Mouse (Mus musculus): Measurements from ENCODE around the gene Atg9a.

Gene Atg9a

DNA sequence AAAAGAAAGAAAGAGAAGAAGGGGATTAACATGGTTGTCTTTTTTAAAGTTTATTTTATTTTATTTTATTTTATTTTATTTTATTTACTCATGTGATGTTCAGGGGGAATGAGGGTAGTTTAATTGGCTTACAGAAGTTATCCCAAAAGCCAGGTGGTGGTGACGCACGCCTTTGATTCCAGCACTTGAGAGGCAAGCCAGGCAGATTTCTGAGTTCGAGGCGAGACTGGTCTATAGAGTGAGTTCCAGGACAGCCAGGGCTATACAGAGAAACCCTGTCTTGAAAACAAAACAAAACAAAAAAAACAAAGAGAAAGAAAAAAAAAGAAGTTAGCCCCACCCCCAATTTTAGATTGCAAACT, 31.8 kb downstream of the Atg9a start:
- no peak for DNase-seq

DNA sequence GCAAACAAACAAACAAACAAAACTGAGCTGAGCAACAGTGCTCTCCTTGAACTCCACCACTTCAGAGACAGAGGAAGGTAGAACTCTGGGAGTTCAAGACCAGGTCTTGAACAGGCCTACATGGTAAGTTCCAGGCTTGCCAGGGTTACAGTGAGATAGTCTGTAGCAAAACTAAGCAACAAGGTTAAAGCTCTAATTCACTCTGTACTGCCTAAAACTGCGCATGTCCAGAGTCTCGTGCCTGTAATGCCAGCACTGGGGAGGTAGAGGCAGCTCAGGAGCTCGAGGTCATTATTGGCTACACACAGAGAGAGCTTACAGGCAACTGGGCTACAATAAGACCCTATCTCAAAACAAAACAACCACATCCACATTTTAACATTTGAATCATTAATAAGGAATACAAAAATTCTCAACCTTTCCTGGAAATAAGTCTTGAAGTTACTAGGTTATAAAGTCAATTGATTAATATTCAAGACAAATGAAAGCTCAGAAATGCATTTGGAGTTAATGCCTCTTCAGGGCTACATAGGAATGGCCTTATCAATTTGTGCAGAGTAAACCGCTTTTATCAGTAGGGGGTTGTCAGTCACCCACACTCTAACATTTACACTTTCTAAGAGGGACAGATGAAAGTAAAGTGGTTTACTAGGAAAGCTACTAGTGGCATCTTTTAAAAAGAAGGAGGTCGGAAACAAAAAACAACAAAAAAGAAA, 32.3 kb downstream of the Atg9a start:
- no peak for DNase-seq

DNA sequence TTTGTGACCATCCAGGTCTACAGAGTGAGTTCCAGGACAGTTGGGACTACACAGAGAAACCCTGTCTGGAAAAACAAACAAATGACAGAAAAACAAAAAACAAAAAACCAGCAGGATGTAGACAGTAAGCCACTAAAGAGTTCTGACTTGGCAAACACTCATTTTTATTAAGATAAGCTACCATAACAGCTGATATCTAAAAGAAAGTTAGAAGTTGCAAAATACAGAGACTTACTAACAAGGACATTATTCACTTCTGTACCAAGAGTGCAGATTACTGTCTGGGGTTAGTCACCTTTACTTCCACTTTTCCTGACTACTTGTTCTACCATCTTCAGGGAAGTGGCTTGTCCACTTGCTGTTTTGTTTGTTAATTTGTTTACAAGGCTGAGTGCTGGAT, 33.0 kb downstream of the Atg9a start:
- no peak for DNase-seq

GRCm38 (mm10) chr1:75155837-75156236, 36.2 kb downstream of the Atg9a start:
- no peak for DNase-seq

- DNase-seq = no peak
Measured at GRCm38 (mm10) chr1:75148727-75149126, 43.3 kb downstream of the Atg9a start.

DNA sequence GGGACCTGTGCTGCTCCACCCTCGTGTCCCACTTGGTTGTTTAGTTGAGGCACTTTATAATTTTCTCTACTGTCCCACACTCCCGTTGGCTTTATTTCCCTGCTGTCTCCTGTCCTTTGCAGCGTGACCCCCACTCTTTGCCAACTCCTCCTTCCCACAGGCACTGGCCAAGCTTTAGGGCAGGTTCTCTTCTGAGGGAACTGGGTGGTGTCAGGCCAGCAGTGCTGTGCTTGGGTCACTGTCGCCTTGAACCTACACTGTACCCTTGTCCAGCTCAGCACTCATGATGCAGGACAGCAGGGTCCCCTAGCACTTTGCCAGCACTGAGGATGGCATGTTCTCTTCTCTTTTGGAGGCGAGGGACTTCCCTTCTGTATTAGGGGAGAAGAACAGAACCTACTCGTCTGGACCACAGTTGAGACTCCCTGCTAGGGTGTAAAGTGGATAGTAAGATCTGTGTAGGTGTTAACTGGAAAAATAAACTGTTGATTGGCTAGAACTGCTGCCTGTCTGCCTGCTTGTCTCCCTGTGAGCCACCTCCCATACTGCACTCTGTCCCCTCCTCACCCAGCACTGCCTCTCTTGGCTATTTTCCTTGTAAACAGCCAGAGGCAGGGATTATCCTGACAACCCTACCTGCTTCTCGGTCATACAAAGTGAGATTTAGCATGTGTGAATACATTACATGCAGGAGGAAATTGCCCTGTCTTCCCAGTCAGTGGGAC, 44.4 kb downstream of the Atg9a start:
- no peak for DNase-seq

DNA sequence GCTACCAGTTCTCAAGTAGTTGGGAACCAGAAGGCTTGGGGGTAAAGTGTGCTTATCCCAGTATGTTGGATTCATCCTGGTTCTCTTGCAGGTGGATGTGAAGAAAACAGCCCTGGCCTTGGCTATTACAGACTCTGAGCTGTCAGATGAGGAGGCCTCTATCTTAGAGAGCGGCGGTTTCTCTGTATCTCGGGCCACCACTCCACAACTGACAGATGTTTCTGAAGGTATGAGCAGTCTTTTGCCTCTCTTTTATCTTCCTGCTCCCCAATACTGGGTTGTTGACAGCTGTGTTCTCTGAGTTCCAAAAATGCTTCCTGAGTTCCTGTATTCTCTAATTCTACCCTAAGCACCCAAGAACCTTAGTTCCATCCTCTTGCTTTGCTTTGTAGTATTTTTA, 46.4 kb downstream of the Atg9a start:
- no peak for DNase-seq

- DNase-seq = peak; percentile 97
Measured at GRCm38 (mm10) chr1:75142301-75143261, 49.4 kb downstream of the Atg9a start, which contains the start of the genes Cnppd1 and Retreg2. Cnppd1 (minus strand) TSS chr1:75142711. Retreg2 (plus strand) TSS chr1:75142778.

- DNase-seq = peak; percentile 80
Measured at GRCm38 (mm10) chr1:75141486-75142190, 50.4 kb downstream of the Atg9a start.

DNA sequence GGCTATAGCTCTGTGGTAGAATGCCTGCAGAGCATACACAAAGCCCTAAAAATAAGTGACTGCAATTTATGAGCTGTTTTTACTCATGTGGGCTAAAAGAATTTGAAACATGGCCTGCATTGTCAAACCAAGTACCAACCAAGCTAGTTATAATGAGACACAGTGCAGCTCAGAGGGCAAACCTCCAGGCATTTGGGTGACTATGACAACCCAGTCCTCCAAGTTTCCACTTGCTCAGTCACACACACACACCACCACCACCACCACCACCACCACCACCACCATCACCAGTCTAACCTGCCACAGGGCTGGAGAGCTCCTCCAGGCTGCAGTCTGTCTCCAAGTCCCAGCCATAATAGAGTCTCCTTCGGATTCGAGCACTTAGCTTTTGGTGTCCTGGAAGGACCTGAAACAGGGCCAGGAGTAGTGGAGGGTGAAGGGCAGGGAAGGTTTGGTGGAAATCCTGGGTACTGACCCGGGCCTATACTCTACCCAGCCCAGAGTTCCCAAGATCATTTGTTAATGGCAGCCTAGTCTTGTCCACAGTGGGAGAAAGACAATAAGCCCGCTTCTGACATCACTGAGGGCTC, 51.3 kb downstream of the Atg9a start:
- DNase-seq = peak; percentile 16

DNA sequence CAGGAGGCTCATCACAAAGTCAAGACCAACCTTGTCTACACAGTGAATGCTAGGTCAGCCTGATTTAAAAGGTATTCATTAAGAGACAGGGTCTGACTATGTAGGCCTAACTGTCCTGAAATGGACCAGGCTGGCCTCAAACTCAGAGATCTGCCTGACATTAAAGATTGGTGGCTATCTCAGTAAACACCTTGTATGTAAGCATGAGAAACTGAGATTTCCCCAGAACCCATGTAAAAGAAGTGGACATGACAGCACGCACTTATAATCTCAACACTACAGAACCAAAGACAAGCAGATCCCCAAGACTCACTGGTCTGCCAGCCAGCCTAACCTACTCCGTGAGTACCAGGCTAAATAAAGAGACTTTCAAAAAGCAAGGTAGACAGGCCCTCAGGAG, 53.5 kb downstream of the Atg9a start:
- no peak for DNase-seq

- no peak for DNase-seq
Measured at GRCm38 (mm10) chr1:75136730-75137129, 55.3 kb downstream of the Atg9a start.

DNA sequence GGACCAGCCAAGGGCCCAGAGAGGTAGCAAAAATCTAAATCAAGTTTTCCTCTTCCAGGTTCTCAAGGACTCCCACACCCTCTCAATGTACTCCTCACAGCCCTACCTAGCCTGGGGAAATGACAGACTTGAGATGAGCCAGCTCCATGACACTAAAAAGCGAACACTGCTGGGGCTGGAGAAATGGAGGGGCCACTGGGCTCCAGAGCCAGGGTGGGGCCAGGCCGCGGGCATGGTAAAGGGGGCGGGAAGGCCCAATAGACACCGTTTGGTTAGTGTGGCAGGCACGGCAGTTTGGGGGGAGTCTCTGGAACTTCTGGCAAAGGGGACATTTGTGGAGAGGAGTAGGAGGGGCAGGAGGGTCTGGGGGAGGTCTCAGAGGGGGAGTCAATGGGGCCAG, 55.7 kb downstream of the Atg9a start:
- DNase-seq = no peak

DNA sequence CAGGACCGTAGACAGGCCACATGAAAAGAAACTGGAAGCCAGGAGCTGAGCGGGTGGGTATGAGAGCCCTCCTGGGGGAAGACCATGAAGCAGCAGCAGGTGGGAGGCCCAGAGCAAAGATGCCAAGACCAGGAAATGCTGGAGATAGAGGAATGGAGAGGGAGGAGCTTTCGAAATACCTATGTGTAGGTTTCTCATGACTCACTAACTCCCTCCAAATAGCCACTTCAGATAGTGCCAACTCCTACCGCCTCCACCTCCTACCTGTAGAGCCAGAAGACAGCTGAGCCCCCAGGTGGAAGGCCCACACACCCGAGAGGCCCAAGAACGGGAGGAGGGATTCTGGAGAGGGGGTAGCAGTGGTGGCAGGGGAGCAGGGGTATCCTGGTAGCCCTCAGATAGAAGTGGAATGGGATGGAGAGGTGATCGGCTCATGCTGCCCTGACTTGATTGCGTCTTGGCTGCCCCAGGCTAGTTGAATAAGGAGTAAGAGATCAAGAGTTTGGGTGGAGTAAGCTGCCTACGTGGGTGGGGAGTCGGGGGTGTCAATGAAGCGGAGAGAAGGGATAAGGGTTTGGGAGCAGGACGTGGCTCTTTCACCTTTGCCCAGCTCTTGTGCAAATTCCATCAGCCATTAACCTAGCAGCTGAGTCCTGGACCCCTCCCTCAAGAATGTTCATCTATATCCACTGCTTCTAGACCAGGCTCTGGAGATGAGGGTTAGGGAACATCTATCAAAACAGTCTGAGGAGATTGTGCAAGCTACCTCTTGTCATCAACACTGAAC, 58.4 kb downstream of the Atg9a start, which contains the start of gene Slc23a3:
TSS of gene Slc23a3 (minus strand) at position 470 of the 787 bp plus-strand sequence.
- DNase-seq = no peak

Data from lung, postnatal 36 days (tissue).